Mouse (Mus musculus) lung, adult 10 weeks (tissue): ENCODE data around the gene Gm49673. TPM values are rescaled to one million over a fixed set of nuclear protein-coding genes. Genes with fewer than 3 reads are reported as not detected.

Source experiments
- polyA plus RNA-seq: library from polyadenylated mRNA; stranded (reverse); fragments of 350-450 nt; fragmentation: Illumina TruSeq; extraction: RNeasy Lipid Tissue Mini Kit (QIAGEN cat#74804); gene quantifications from one replicate; pipeline ENCODE4 v1.2.3, GENCODE M21; 2014; ENCODE audit warnings: low read depth, low replicate concordance; ENCODE audit not compliant: insufficient read depth

Gene Gm49673
- 0.12 TPM for polyA plus RNA-seq

DNA sequence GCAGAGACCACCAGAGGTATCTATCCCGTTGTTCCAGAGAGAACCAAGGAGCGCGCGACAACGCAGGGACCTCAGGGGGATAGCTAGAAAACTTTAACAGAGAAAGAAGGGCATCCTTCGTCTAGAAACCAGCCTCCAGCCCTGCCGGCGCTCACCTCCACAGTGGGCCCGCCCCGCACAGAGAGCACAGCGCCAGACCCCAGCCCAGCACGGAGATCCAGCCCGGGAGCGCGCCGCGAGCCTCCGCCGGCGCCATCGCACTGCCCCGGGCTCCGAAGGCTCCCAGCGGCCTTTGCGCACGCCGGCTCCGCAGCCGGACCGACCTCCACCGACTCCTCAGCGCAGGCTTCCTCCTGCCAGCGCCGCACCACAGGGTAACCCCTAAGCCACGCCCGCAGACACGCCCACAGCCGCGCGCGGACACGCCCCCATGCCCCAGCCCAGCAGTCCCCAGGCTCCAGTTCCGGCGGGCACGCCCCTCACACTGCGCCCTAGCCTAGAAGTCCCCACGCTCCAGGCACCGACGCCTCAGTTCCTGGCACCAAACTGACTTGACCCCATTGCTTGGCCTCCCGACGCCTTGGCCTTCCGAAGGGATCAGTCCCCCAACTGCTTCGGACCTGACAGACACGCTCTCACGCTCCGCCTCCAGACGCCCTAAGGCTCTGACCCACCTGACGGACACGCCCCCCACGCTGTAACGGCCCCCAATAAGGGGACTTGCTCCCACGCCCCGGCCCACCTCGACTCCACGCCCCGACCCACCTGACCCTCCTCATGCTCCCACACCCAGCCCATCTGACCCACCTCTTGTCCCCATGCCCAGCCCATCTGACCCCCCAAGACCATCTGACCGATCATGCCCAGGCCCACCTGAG lies at the start of gene Gm49673, which contains the start of gene Rnaset2a:
Gene Gm49673, minus strand, starts transcription at position 350 of the 878 bp plus-strand sequence.
Gene Rnaset2a, minus strand, starts transcription at position 659 of the 878 bp plus-strand sequence.

DNA sequence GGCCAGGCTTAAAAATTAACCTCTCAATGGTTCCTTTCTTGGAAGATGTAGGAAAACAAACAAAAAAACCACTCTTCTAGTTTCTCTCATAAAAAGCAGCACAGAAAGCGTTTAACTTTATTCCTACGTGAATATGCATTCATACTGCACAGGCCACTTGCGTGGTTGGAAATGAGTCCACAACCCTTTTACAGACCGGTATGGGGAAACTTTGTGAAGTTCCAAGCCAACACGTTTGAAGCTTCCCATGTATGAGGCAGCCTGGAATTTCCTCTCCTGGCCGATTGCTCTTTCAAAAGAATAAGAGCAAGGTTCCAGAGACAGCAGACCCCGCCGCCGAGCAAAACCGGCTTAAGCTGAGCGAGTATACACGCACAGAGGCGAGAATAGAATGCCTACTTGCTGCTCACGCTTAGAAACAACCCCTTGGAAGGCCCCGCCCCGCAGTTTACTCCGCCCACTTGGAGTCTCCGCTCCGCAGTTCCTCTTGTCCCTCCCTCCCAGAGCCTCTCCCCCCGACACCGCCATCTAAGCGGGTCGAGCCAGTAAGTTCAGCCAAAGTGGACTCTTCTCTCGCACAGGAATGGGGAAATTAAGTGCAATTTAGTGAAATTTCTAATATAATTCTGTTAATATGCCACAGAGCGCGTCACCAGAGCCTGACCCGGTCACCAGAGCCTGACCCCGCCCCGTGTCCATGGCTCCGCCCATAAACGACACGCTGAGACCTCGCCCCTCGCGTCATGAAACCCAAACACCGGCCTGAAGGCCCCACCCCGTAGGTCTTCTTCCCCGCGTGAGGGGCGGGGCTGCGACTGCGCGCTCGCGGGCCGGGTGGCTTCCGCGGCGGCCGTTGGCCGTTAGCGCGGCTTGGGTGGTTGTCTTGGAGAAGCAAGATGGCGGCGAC lies 17.4 kb upstream of the Gm49673 start, which contains the start of gene Fgfr1op:
Gene Fgfr1op, plus strand, starts transcription at position 801 of the 907 bp plus-strand sequence.

Other genes starting within 250 kb of the Gm49673 start
- gene Tagap, start 221.8 kb downstream of the Gm49673 start, polyA plus RNA-seq, result 4.9 TPM
- gene Rsph3a, start 202.2 kb downstream of the Gm49673 start, polyA plus RNA-seq, result 32.2 TPM
- 24.9 TPM for gene Rnaset2a, start 309 bp upstream of the Gm49673 start, polyA plus RNA-seq
- 8.5 TPM for gene Fgfr1op, start 17.7 kb upstream of the Gm49673 start, polyA plus RNA-seq
- 1.2 TPM for gene Ccr6, start 88.3 kb upstream of the Gm49673 start, polyA plus RNA-seq
- 198 TPM for gene Mpc1, start 135.1 kb upstream of the Gm49673 start, polyA plus RNA-seq
- 68.1 TPM for gene Sft2d1, start 163.3 kb upstream of the Gm49673 start, polyA plus RNA-seq
- gene Prr18, start 189.7 kb upstream of the Gm49673 start, polyA plus RNA-seq, result 5.4 TPM
- 2.5 TPM for gene T2, start 208.2 kb upstream of the Gm49673 start, polyA plus RNA-seq